Mouse (Mus musculus) embryonic fibroblast, embryonic 13.5 days (primary cell): ENCODE data around the gene Gmds. TPM values are rescaled to one million over a fixed set of nuclear protein-coding genes. Genes with fewer than 3 reads are reported as not detected.

Source experiments
- H3K27ac ChIP-seq: 2 replicates; pipeline ENCODE4 v1.5.1; 2012; ENCODE audit warnings: low read length, control low read depth, inconsistent platforms; ENCODE audit not compliant: insufficient read depth
- H3K4me1 ChIP-seq: 2 replicates; pipeline ENCODE4 v1.6.1; 2011; ENCODE audit warnings: low read length; ENCODE audit not compliant: control insufficient read depth, insufficient read depth
- H3K4me3 ChIP-seq: 2 replicates; pipeline ENCODE4 v1.5.1; 2011; ENCODE audit warnings: mild to moderate bottlenecking, control low read depth, low read length; ENCODE audit not compliant: insufficient read depth
- CTCF ChIP-seq: IDR thresholded peaks from 2 replicates; pipeline ENCODE4 v1.5.1; 2011; ENCODE audit warnings: mild to moderate bottlenecking, control low read depth, low read length, moderate library complexity, borderline replicate concordance; ENCODE audit not compliant: insufficient read depth
- POLR2A ChIP-seq: IDR thresholded peaks from 2 replicates; pipeline ENCODE4 v1.6.1; 2011; ENCODE audit warnings: low read depth, mild to moderate bottlenecking, control low read depth, low read length, moderate library complexity
- polyA plus RNA-seq: library from polyadenylated mRNA; stranded (reverse); fragments of >200 nt; gene quantifications from 2 replicates; pipeline ENCODE4 v1.2.4, GENCODE M21; 2011; ENCODE audit warnings: low read depth; ENCODE audit not compliant: missing spikeins, insufficient read length

Gene Gmds
- polyA plus RNA-seq, 1 experiment, result 19.1 TPM

- Histone ChIP-seq H3K27ac (no peak overlapping the region), H3K4me3 (peak overlapping the region; percentile 79), H3K4me1 (peaks cover 6% of the 10 kb centered on the region; the same call in 1 of the 2 replicates)
- TF ChIP-seq CTCF (no peak), POLR2A (no peak)
Measured at GRCm38 (mm10) chr13:32337735-32338512, 616 bp downstream of the Gmds start.

- Histone ChIP-seq H3K27ac (no peak overlapping the region), H3K4me1 (peaks cover 3% of the 10 kb centered on the region), H3K4me3 (no peak overlapping the region)
- TF ChIP-seq CTCF (no peak), POLR2A (no peak)
Measured at GRCm38 (mm10) chr13:32318309-32318708, 20.2 kb downstream of the Gmds start.

DNA sequence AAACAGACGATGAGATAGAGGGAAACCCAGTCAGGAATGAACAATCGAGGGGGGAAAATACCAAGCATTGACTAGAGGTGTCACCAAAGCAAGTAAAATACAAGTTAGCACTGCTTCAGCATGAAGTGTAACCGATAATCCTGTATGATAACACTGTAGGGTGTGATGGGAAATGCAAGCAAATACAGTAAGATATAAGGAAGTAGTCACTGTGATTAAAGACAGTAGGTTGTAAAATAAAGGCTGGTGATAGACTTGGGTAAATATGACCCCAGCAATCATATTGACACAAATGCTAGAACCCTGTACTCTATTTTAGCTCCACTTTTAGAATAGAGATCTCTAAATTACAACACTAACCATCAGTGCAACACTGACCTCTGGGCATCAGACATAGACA is 21.2 kb downstream of the Gmds start:
- Histone ChIP-seq H3K27ac (no peak overlapping the region), H3K4me1 (peaks cover 3% of the 10 kb centered on the region), H3K4me3 (no peak overlapping the region)
- TF ChIP-seq POLR2A, result no peak
- TF ChIP-seq CTCF, result no peak

DNA sequence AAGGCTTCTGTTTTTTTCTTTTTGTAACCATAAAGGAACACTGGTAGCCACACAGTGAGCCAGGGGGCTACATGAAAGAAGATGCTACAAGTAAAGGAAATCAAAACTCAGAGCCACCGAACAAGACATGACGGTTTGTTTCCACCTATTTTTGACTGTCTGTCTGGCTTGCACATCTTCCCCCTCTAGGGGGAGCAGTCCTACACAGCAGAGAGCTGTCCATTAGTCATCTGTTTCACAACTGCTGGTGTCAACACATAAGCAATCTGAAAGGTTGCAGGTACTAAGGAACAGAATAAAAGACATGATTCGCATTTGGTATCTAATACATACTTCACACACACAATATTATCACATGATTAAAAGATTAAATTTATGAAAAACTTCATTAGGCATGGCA is 25.9 kb downstream of the Gmds start:
- no peak overlapping the region for H3K27ac ChIP-seq
- no peak for TF ChIP-seq POLR2A
- peak; percentile 37; the same call in 1 of the 2 replicates for TF ChIP-seq CTCF
- H3K4me3 ChIP-seq, result no peak overlapping the region
- no peaks in the 10 kb centered on the region; the same call in none of the 2 replicates for H3K4me1 ChIP-seq

DNA sequence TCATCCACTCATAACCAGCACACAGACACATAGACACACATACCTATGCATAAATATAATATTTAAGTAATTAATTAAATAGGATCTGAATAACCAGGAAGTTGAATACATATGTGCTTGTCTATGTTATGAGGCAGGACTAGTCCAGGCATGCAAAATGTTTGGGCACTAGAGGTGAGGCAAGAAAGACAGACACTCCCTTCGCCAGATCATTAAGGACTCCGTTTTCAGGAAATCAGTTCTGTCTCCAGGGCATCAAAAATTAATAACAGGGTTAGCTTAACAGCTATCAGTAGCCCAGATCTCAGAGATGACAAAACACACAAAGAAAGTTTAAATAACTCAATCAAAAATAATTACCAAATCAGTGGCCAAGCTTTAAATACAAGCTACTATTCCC is 27.1 kb downstream of the Gmds start:
- H3K27ac ChIP-seq, result no peak overlapping the region
- TF ChIP-seq POLR2A, result no peak
- no peak for TF ChIP-seq CTCF
- no peak overlapping the region for H3K4me3 ChIP-seq
- H3K4me1 ChIP-seq, result no peaks in the 10 kb centered on the region; the same call in none of the 2 replicates

- H3K27ac ChIP-seq, result no peak overlapping the region; the same call in 1 of the 2 replicates
- H3K4me1 ChIP-seq, result peaks cover 10% of the 10 kb centered on the region
- TF ChIP-seq POLR2A (no peak), CTCF (no peak)
- no peak overlapping the region for H3K4me3 ChIP-seq
Measured at GRCm38 (mm10) chr13:32298456-32298855, 40.1 kb downstream of the Gmds start.

- Histone ChIP-seq H3K4me3 (no peak overlapping the region), H3K4me1 (peaks cover 10% of the 10 kb centered on the region), H3K27ac (no peak overlapping the region)
- TF ChIP-seq CTCF (no peak), POLR2A (no peak)
Measured at GRCm38 (mm10) chr13:32297398-32297797, 41.1 kb downstream of the Gmds start.

GRCm38 (mm10) chr13:32294416-32295195 is 43.9 kb downstream of the Gmds start:
- H3K4me1 ChIP-seq, result peaks cover 10% of the 10 kb centered on the region
- no peak overlapping the region for H3K4me3 ChIP-seq
- peak overlapping the region; percentile 82 for H3K27ac ChIP-seq
- TF ChIP-seq CTCF, result no peak
- no peak for TF ChIP-seq POLR2A

GRCm38 (mm10) chr13:32272937-32273496 is 65.5 kb downstream of the Gmds start:
- peaks cover 6% of the 10 kb centered on the region; the same call in 1 of the 2 replicates for H3K4me1 ChIP-seq
- H3K27ac ChIP-seq, result no peak overlapping the region
- TF ChIP-seq CTCF, result peak; percentile 3; the same call in 1 of the 2 replicates
- TF ChIP-seq POLR2A, result no peak
- no peak overlapping the region for H3K4me3 ChIP-seq
